Mouse (Mus musculus) stomach, embryonic 16.5 days (tissue): ENCODE data around the gene Nat8f2. TPM values are rescaled to one million over a fixed set of nuclear protein-coding genes. Genes with fewer than 3 reads are reported as not detected.

Experiments
- ATAC-seq: fragments of 200-750 bp; cut with Nextera tagmentation; 2 replicates; pipeline ENCODE4 v1.8.0; 2017; ENCODE audit warnings: moderate number of reproducible peaks, moderate TSS enrichment; ENCODE audit not compliant: insufficient read depth, low FRiP score
- H3K27ac ChIP-seq: fragments of 300-500 bp; sonication (generic); 2 replicates; pipeline ENCODE4 v1.5.1; 2014; ENCODE audit warnings: low read length
- H3K27me3 ChIP-seq: fragments of 300-500 bp; sonication (generic); 2 replicates; pipeline ENCODE4 v1.6.1; 2014; ENCODE audit warnings: low read length, control low read depth, mixed read lengths; ENCODE audit not compliant: control insufficient read depth, insufficient read depth
- H3K36me3 ChIP-seq: fragments of 300-500 bp; sonication (generic); 2 replicates; pipeline ENCODE4 v1.6.1; 2014; ENCODE audit warnings: low read length; ENCODE audit not compliant: control insufficient read depth, insufficient read depth
- H3K4me1 ChIP-seq: fragments of 300-500 bp; sonication (generic); 2 replicates; pipeline ENCODE4 v1.6.1; 2014; ENCODE audit warnings: low read length, control low read depth, mixed read lengths; ENCODE audit not compliant: control insufficient read depth, insufficient read depth
- H3K4me2 ChIP-seq: fragments of 300-500 bp; sonication (generic); 2 replicates; pipeline ENCODE4 v1.6.1; 2014; ENCODE audit warnings: low read depth, low read length, mixed read lengths
- H3K4me3 ChIP-seq: fragments of 300-500 bp; sonication (generic); replicated peaks from 2 replicates; pipeline ENCODE4 v1.5.1; 2014; ENCODE audit warnings: mild to moderate bottlenecking, low read length
- H3K9ac ChIP-seq: fragments of 300-500 bp; sonication (generic); 2 replicates; pipeline ENCODE4 v1.6.1; 2014; ENCODE audit warnings: low read length
- H3K9me3 ChIP-seq: fragments of 300-500 bp; sonication (generic); replicated peaks from 2 replicates; pipeline ENCODE4 v1.6.1; 2016; ENCODE audit warnings: low read length, control low read depth; ENCODE audit not compliant: control insufficient read depth
- WGBS: fragments of 180-500 bp; shearing (Covaris S2); extraction: QIAGEN DNeasy Blood & Tissue Kit; methylation state at CpG from one replicate; pipeline ENCODE4 v1.1.7; 2014; 5-methylcytosine and 5-hydroxymethylcytosine counted together
- polyA plus RNA-seq: library from polyadenylated mRNA; unstranded; fragments of >200 nt; fragmentation: Nextera tagmentation; extraction: Ambion mirVana; gene quantifications from 2 replicates; pipeline ENCODE4 v1.2.1, GENCODE M21; 2015

Nat8f2 gene
- polyA plus RNA-seq, 1 experiment from 2014 or later = 0.04 TPM

DNA sequence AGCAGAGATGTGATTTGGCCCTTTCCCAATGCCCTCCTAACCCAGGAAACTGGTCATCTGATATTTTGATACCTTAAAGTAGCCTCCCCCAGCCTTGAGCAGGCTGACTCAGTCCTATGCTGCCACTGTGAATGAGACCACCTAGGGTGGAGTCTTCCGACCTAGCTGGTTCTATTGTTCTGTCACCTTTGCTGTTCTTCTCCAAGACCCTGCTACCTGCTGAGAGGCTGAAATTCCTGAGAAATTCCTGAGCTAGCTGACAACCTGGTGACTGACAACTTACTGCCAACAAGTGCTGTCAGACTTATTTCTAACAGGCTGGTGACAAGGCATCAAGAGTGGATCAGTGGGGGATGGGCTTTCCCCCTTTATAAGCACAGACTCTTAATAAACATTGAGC is 50.6 kb downstream of the Nat8f2 start:
- Histone ChIP-seq H3K9ac (no peak overlapping the region), H3K36me3 (no peaks in the 10 kb centered on the region), H3K4me1 (no peaks in the 10 kb centered on the region), H3K4me3 (no peak overlapping the region), H3K9me3 (no peaks in the 10 kb centered on the region), H3K4me2 (no peak overlapping the region), H3K27ac (no peak overlapping the region), H3K27me3 (no peaks in the 10 kb centered on the region)
- 45% methylated on average over 1 of the region's 1 CpGs for WGBS
- no peak for ATAC-seq

Other genes starting within 250 kb of the Nat8f2 start
- gene Nat8f7, start 156.0 kb downstream of the Nat8f2 start, polyA plus RNA-seq = not detected in 2 replicates
- 0.08 TPM in 1 of 2 replicates, not detected in the other for gene Nat8f3, start 103.4 kb downstream of the Nat8f2 start, polyA plus RNA-seq
- gene Nat8f6, start 48.2 kb downstream of the Nat8f2 start, polyA plus RNA-seq = not detected in 2 replicates
- gene Nat8f5, start 48.2 kb downstream of the Nat8f2 start, polyA plus RNA-seq = not detected in 2 replicates
- 0.67 and 0.94 TPM in 2 replicates for gene Nat8, start 37.1 kb downstream of the Nat8f2 start, polyA plus RNA-seq
- gene Nat8f4, start 35.7 kb upstream of the Nat8f2 start, polyA plus RNA-seq = 3.8 and 4.5 TPM in 2 replicates
- 28.1 and 30.8 TPM in 2 replicates for gene Tprkb, start 42.7 kb upstream of the Nat8f2 start, polyA plus RNA-seq
- gene Nat8f1, start 46.5 kb upstream of the Nat8f2 start, polyA plus RNA-seq = 6.9 and 7.4 TPM in 2 replicates
- gene Dusp11, start 92.5 kb upstream of the Nat8f2 start, polyA plus RNA-seq = 48.3 and 50.1 TPM in 2 replicates
- not detected in 2 replicates for gene Figla, start 147.0 kb upstream of the Nat8f2 start, polyA plus RNA-seq
- gene Add2, start 159.5 kb upstream of the Nat8f2 start, polyA plus RNA-seq = 7.5 and 8.6 TPM in 2 replicates